ENCODE assay signal across 18 mouse cellular contexts in the genomic region with DNA sequence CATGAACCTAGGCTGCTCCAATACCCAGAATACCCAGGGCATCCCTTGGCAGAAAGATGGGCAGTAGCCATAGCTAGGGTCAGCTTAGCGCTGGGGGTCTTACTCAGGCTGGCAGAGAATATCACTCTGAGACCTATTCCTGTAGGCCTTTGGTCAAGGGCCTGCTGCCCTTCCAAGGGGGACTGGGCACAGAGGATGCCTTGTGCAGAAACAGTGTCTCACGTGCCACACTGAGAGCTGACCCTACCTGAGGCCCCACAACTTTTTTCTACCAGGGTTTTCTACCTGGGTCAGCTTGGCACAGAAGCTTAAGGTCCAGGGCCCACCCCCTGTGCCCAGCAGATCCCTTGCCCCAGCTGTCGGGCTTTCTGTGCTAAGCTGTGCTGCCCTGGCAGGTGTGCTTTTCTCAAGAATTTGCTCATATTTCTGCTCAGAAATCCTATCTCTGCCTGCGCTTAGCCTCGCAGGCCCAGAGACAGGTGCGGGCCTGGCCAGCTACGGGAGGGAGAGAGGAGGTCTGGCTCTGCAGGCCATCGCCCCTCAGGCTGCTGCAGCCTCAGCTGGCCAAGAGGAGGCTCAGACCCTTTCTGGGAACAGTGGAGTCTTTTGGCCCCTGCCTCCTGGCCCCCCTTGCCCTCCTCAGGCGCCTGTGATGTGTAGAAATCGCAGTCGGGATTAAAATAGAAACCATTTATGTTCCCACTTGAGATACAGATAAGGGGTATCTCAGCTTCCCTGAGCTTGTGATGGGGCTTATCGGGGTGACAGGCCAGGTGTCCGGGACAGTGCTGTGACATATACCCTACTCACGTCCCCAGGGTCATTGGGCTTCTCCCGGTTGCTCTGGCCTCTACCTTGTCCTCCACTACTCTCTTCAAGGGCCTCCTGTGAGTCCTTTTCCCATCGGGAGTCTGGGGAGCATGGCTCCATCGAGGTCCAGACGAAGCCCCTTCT. TPM values are rescaled to one million over a fixed set of nuclear protein-coding genes. Genes with fewer than 3 reads are reported as not detected.
A peak's percentile ranks its signal among the peaks of the same experiment; 100 is the strongest.
DNase-seq lines count a peak whose midpoint lies in the region; ATAC-seq and TF ChIP-seq lines count a peak whose summit lies in the region.
"Had no signal": no experiment of that assay in that cellular context is flagged by ENCODE, and none has a peak within 500 bp of the region (broad histone marks: within the 10 kb centered on the region; RNA-seq: fewer than 3 reads in every experiment).

No protein-coding gene starts in this region.

- H3K36me3 ChIP-seq in hindbrain, embryonic 13.5 days, result peaks cover 62% of the 10 kb centered on the region
- H3K36me3 ChIP-seq in hindbrain, embryonic 11.5 days (ENCODE audit: control insufficient read depth, insufficient read depth, low read length), result peaks cover 21% of the 10 kb centered on the region
- peaks cover 12 to 22% of the 10 kb centered on the region in 2 experiments for H3K36me3 ChIP-seq in MEL (ENCODE audit: control insufficient read depth in 1 of 2, insufficient read depth in 2 of 2, low read length in 2 of 2)
- no peaks in the 10 kb centered on the region for H3K36me3 ChIP-seq in heart, adult 2 months (ENCODE audit: control insufficient read depth, insufficient read depth, low read length)
- H3K36me3 ChIP-seq in heart, embryonic 15.5 days, result peaks cover 35% of the 10 kb centered on the region

- TF ChIP-seq EP300 in MEL (IDR thresholded peaks at IDR 0.05; ENCODE audit: low read depth in 1 of 2, low read length in 2 of 2), result no peak
- peak; percentile 98 for TF ChIP-seq EP300 in heart, adult 2 months (IDR thresholded peaks at IDR 0.05; ENCODE audit: insufficient read depth, low read depth, low read length)

- no peak for DNase-seq in hindbrain, embryonic 11.5 days (ENCODE audit: low spot score)
- DNase-seq in MEL (ENCODE audit: low read depth, low spot score), result no peak
- peak; percentile 58 to 78 for DNase-seq in heart, adult 2 months
- DNase-seq in layer of hippocampus, postnatal 36 days, result no peak
- DNase-seq: adrenal gland, postnatal 25 days; cerebellum, adult 18-20 months; gastrocnemius, postnatal 36 days; kidney, adult 11 months; thymus, postnatal 25 days had no signal

- no peaks in the 10 kb centered on the region for H3K27me3 ChIP-seq in hindbrain, embryonic 13.5 days
- no peaks in the 10 kb centered on the region for H3K27me3 ChIP-seq in hindbrain, embryonic 11.5 days (ENCODE audit: control insufficient read depth, insufficient read depth, low read length)
- no peaks in the 10 kb centered on the region for H3K27me3 ChIP-seq in MEL (ENCODE audit: control insufficient read depth in 1 of 2, insufficient read depth in 2 of 2, low read length in 2 of 2)
- H3K27me3 ChIP-seq in heart, adult 2 months (ENCODE audit: control insufficient read depth, insufficient read depth, low read length), result no peaks in the 10 kb centered on the region
- no peaks in the 10 kb centered on the region for H3K27me3 ChIP-seq in heart, embryonic 15.5 days

- H3K9me3 ChIP-seq in hindbrain, embryonic 13.5 days, result no peaks in the 10 kb centered on the region
- no peaks in the 10 kb centered on the region for H3K9me3 ChIP-seq in hindbrain, embryonic 11.5 days (ENCODE audit: control insufficient read depth, low read length)
- no peaks in the 10 kb centered on the region for H3K9me3 ChIP-seq in MEL (replicated peaks; ENCODE audit: insufficient read depth, low read length)
- no peaks in the 10 kb centered on the region for H3K9me3 ChIP-seq in heart, embryonic 15.5 days (replicated peaks)
- H3K9me3 ChIP-seq: embryonic facial prominence, embryonic 12.5 days; liver, embryonic 15.5 days; stomach, embryonic 15.5 days had no signal

- no peak for TF ChIP-seq RAD21 in MEL (IDR thresholded peaks at IDR 0.05; ENCODE audit: low read depth, low read length)

- H3K79me2 ChIP-seq in MEL (ENCODE audit: control insufficient read depth, insufficient read depth, low read length, poor library complexity), result peaks cover 2% of the 10 kb centered on the region; the same call in 1 of the 2 replicates
- H3K79me2 ChIP-seq in heart, adult 2 months (replicated peaks; ENCODE audit: control insufficient read depth, insufficient read depth, low read length), result 0 out of 2 replicates have a peak, but pooled peaks cover 1% of the 10 kb centered on the region

- no peak overlapping the region for H3K4me3 ChIP-seq in hindbrain, embryonic 13.5 days
- no peak overlapping the region for H3K4me3 ChIP-seq in hindbrain, embryonic 11.5 days (ENCODE audit: low read depth, low read length)
- no peak overlapping the region for H3K4me3 ChIP-seq in MEL (ENCODE audit: control insufficient read depth in 1 of 2, insufficient read depth in 1 of 2, low read depth in 2 of 2, low read length in 2 of 2)
- H3K4me3 ChIP-seq in heart, adult 2 months, result no peak overlapping the region
- H3K4me3 ChIP-seq in heart, embryonic 15.5 days, result no peak overlapping the region
- H3K4me3 ChIP-seq: embryonic facial prominence, embryonic 12.5 days; liver, embryonic 15.5 days; stomach, embryonic 15.5 days had no signal

- H3K4me1 ChIP-seq in hindbrain, embryonic 13.5 days (replicated peaks), result peaks cover 39% of the 10 kb centered on the region
- H3K4me1 ChIP-seq in hindbrain, embryonic 11.5 days (replicated peaks; ENCODE audit: control insufficient read depth, insufficient read depth, low read length), result peaks cover 21% of the 10 kb centered on the region
- H3K4me1 ChIP-seq in MEL (ENCODE audit: control insufficient read depth in 1 of 2, insufficient read depth in 2 of 2, low read length in 2 of 2), result peaks cover 0 to 21% of the 10 kb centered on the region in 2 experiments; a peak in 3 of 4 replicates
- H3K4me1 ChIP-seq in heart, adult 2 months (ENCODE audit: control insufficient read depth, insufficient read depth, low read length), result peaks cover 19% of the 10 kb centered on the region
- H3K4me1 ChIP-seq in heart, embryonic 15.5 days (replicated peaks), result peaks cover 75% of the 10 kb centered on the region

- intact Hi-C loops in heart, adult 2 months (cut with DNase I), result loop anchor here (2.0 kb wide), 1 partner anchor 19 kb away; no protein-coding TSS in a partner anchor

- WGBS in hindbrain, embryonic 13.5 days, result 89% methylated on average over 18 of the region's 18 CpGs
- 88% methylated on average over 18 of the region's 18 CpGs for WGBS in hindbrain, embryonic 11.5 days
- WGBS in heart, adult 2 months, result 52% methylated on average over 18 of the region's 18 CpGs
- 44% methylated on average over 18 of the region's 18 CpGs for WGBS in heart, embryonic 15.5 days

- TF ChIP-seq CTCF in MEL (IDR thresholded peaks at IDR 0.05 in 2 of 3, conservative IDR thresholded peaks at IDR 0.05 in 1 of 3; ENCODE audit: control insufficient read depth in 1 of 3, insufficient read depth in 1 of 3, low read depth in 2 of 3, low read length in 3 of 3, poor library complexity in 1 of 3, severe bottlenecking in 1 of 3), result no peak
- TF ChIP-seq CTCF in heart, adult 2 months (IDR thresholded peaks at IDR 0.05), result no peak

- no peak overlapping the region for H3K4me2 ChIP-seq in hindbrain, embryonic 13.5 days
- no peak overlapping the region for H3K4me2 ChIP-seq in hindbrain, embryonic 11.5 days (replicated peaks; ENCODE audit: low read depth, low read length)
- H3K4me2 ChIP-seq in heart, embryonic 15.5 days, result peak overlapping the region; percentile 78
- H3K4me2 ChIP-seq: embryonic facial prominence, embryonic 12.5 days; liver, embryonic 15.5 days; stomach, embryonic 15.5 days had no signal

- ATAC-seq in hindbrain, embryonic 13.5 days (ENCODE audit: low FRiP score), result no peak
- no peak for ATAC-seq in hindbrain, embryonic 11.5 days (ENCODE audit: low FRiP score)
- ATAC-seq in heart, embryonic 15.5 days (replicated peaks; ENCODE audit: insufficient number of reproducible peaks, insufficient read depth, low FRiP score, low read depth), result peak; percentile 11
- no peak for ATAC-seq in megakaryocyte-erythroid progenitor cell, adult 5-6 weeks (replicated peaks; ENCODE audit: low FRiP score, low TSS enrichment, poor library complexity, severe bottlenecking)
- ATAC-seq: hindbrain, embryonic 16.5 days had no signal

- H3K9ac ChIP-seq in hindbrain, embryonic 13.5 days, result peak overlapping the region; percentile 7; the same call in 1 of the 2 replicates
- H3K9ac ChIP-seq in hindbrain, embryonic 11.5 days (ENCODE audit: low read depth, low read length), result no peak overlapping the region
- no peak overlapping the region for H3K9ac ChIP-seq in MEL (ENCODE audit: control insufficient read depth, low read depth, low read length, poor library complexity, severe bottlenecking)
- 0 out of 2 replicates have a peak overlapping the region, but pooled peaks have one; percentile 5 for H3K9ac ChIP-seq in heart, adult 2 months (ENCODE audit: low read depth, low read length)
- H3K9ac ChIP-seq in heart, embryonic 15.5 days, result 0 out of 2 replicates have a peak overlapping the region, but pooled peaks have one; percentile 16
- H3K9ac ChIP-seq: embryonic facial prominence, embryonic 12.5 days; liver, embryonic 15.5 days; stomach, embryonic 15.5 days had no signal

- no peak overlapping the region for H3K27ac ChIP-seq in hindbrain, embryonic 13.5 days
- H3K27ac ChIP-seq in hindbrain, embryonic 11.5 days (ENCODE audit: low read depth, low read length), result no peak overlapping the region
- no peak overlapping the region for H3K27ac ChIP-seq in MEL (ENCODE audit: control insufficient read depth, low read depth, low read length)
- H3K27ac ChIP-seq in heart, adult 2 months, result peak overlapping the region; percentile 100
- H3K27ac ChIP-seq in heart, embryonic 15.5 days, result peak overlapping the region; percentile 96
- H3K27ac ChIP-seq: embryonic facial prominence, embryonic 12.5 days; kidney, postnatal 0 days; liver, embryonic 15.5 days; macrophage; stomach, embryonic 15.5 days had no signal

- no peak for TF ChIP-seq POLR2A in MEL (IDR thresholded peaks at IDR 0.05; ENCODE audit: control insufficient read depth in 1 of 2, insufficient read depth in 1 of 2, low read depth in 1 of 2, low read length in 2 of 2, poor library complexity in 1 of 2)
- TF ChIP-seq POLR2A in heart, adult 2 months (IDR thresholded peaks at IDR 0.05; ENCODE audit: insufficient read depth, low read depth, low read length), result no peak; the same call in 1 of the 2 replicates

RNA-seq across cellular contexts. Expression of a gene that starts 2.5 kb away (rescaled TPM):
- 324 and 347 TPM in 2 replicates for polyA plus RNA-seq in hindbrain, embryonic 13.5 days (2015; fragmentation: Nextera tagmentation; extraction: Ambion mirVana)
- 208 TPM in 2 replicates for polyA plus RNA-seq in hindbrain, embryonic 11.5 days (2014; fragmentation: Nextera tagmentation; extraction: Ambion mirVana)
- 65.2 and 67.8 TPM in 2 replicates for total RNA-seq in MEL (2012; rRNA removed)
- 100 to 1,000 TPM in 1 of 2 experiments, not detected in 1; 261 TPM for polyA plus RNA-seq in MEL (2012; ENCODE audit: insufficient read depth in 1 of 2, insufficient read length in 2 of 2, low read depth in 1 of 2, low replicate concordance in 2 of 2, missing spikeins in 1 of 2)
- 1,000 to 10,000 TPM; 1,390 to 1,660 TPM for total RNA-seq in heart, adult 2 months (2021)
- polyA plus RNA-seq in heart, adult 2 months (2012; rRNA removed), result 3,159 and 3,188 TPM in 2 replicates
- 1,571 and 1,711 TPM in 2 replicates for polyA plus RNA-seq in heart, embryonic 15.5 days (2015; fragmentation: Nextera tagmentation; extraction: Ambion mirVana)
- total RNA-seq in megakaryocyte-erythroid progenitor cell, adult 5-6 weeks (2014; fragmentation: Nextera tagmentation), result 26.1 and 45.9 TPM in 2 replicates
- 11.6 and 18.2 TPM in 2 replicates for total RNA-seq in megakaryocyte-erythroid progenitor cell, adult 5-6 weeks (2017)
- total RNA-seq in layer of hippocampus, postnatal 36 days (2021), result 10 to 100 TPM; 93.0 to 95.4 TPM

RNA-seq across cellular contexts. Expression of a gene that starts 8.6 kb away (rescaled TPM):
- polyA plus RNA-seq in hindbrain, embryonic 13.5 days (2015; fragmentation: Nextera tagmentation; extraction: Ambion mirVana), result 47.1 and 48.0 TPM in 2 replicates
- 76.0 and 84.7 TPM in 2 replicates for polyA plus RNA-seq in hindbrain, embryonic 11.5 days (2014; fragmentation: Nextera tagmentation; extraction: Ambion mirVana)
- total RNA-seq in MEL (2012; rRNA removed), result 419 and 438 TPM in 2 replicates
- 100 to 1,000 TPM in 1 of 2 experiments, not detected in 1; 282 TPM for polyA plus RNA-seq in MEL (2012; ENCODE audit: insufficient read depth in 1 of 2, insufficient read length in 2 of 2, low read depth in 1 of 2, low replicate concordance in 2 of 2, missing spikeins in 1 of 2)
- total RNA-seq in heart, adult 2 months (2021), result 100 to 1,000 TPM; 194 to 200 TPM
- 429 and 531 TPM in 2 replicates for polyA plus RNA-seq in heart, adult 2 months (2012; rRNA removed)
- 646 and 685 TPM in 2 replicates for polyA plus RNA-seq in heart, embryonic 15.5 days (2015; fragmentation: Nextera tagmentation; extraction: Ambion mirVana)
- 248 and 286 TPM in 2 replicates for total RNA-seq in megakaryocyte-erythroid progenitor cell, adult 5-6 weeks (2014; fragmentation: Nextera tagmentation)
- total RNA-seq in megakaryocyte-erythroid progenitor cell, adult 5-6 weeks (2017), result 191 and 258 TPM in 2 replicates
- 10 to 100 TPM in 1 of 2 experiments, 1 to 10 TPM in 1; 8.9 to 12.6 TPM for total RNA-seq in layer of hippocampus, postnatal 36 days (2021)

RNA-seq across cellular contexts. Expression of a gene that starts 18.7 kb away (rescaled TPM):
- 19.9 and 20.7 TPM in 2 replicates for polyA plus RNA-seq in hindbrain, embryonic 13.5 days (2015; fragmentation: Nextera tagmentation; extraction: Ambion mirVana)
- polyA plus RNA-seq in hindbrain, embryonic 11.5 days (2014; fragmentation: Nextera tagmentation; extraction: Ambion mirVana), result 28.8 and 31.4 TPM in 2 replicates
- total RNA-seq in MEL (2012; rRNA removed), result 40.6 and 50.7 TPM in 2 replicates
- polyA plus RNA-seq in MEL (2012; ENCODE audit: insufficient read depth in 1 of 2, insufficient read length in 2 of 2, low read depth in 1 of 2, low replicate concordance in 2 of 2, missing spikeins in 1 of 2), result 10 to 100 TPM in 1 of 2 experiments, not detected in 1; 74.7 TPM
- total RNA-seq in heart, adult 2 months (2021), result under 1 TPM; 0.34 to 0.52 TPM
- polyA plus RNA-seq in heart, adult 2 months (2012; rRNA removed), result 0.45 and 0.67 TPM in 2 replicates
- 15.4 and 31.7 TPM in 2 replicates for polyA plus RNA-seq in heart, embryonic 15.5 days (2015; fragmentation: Nextera tagmentation; extraction: Ambion mirVana)
- total RNA-seq in megakaryocyte-erythroid progenitor cell, adult 5-6 weeks (2014; fragmentation: Nextera tagmentation), result 13.5 and 29.1 TPM in 2 replicates
- total RNA-seq in megakaryocyte-erythroid progenitor cell, adult 5-6 weeks (2017), result 10.7 and 15.7 TPM in 2 replicates
- total RNA-seq in layer of hippocampus, postnatal 36 days (2021), result 1 to 10 TPM in 1 of 2 experiments, under 1 TPM in 1; 0.82 to 1.5 TPM

RNA-seq across cellular contexts. Expression of a gene that starts 39.5 kb away (rescaled TPM):
- polyA plus RNA-seq in hindbrain, embryonic 13.5 days (2015; fragmentation: Nextera tagmentation; extraction: Ambion mirVana), result 13.7 and 16.6 TPM in 2 replicates
- polyA plus RNA-seq in hindbrain, embryonic 11.5 days (2014; fragmentation: Nextera tagmentation; extraction: Ambion mirVana), result 17.2 and 19.4 TPM in 2 replicates
- 99.5 and 102 TPM in 2 replicates for total RNA-seq in MEL (2012; rRNA removed)
- polyA plus RNA-seq in MEL (2012; ENCODE audit: insufficient read depth in 1 of 2, insufficient read length in 2 of 2, low read depth in 1 of 2, low replicate concordance in 2 of 2, missing spikeins in 1 of 2), result 100 to 1,000 TPM in 1 of 2 experiments, 10 to 100 TPM in 1; 69.0 to 410 TPM
- 10 to 100 TPM; 44.8 to 54.8 TPM for total RNA-seq in heart, adult 2 months (2021)
- polyA plus RNA-seq in heart, adult 2 months (2012; rRNA removed), result 35.4 and 42.4 TPM in 2 replicates
- polyA plus RNA-seq in heart, embryonic 15.5 days (2015; fragmentation: Nextera tagmentation; extraction: Ambion mirVana), result 11.3 and 11.4 TPM in 2 replicates
- 131 and 142 TPM in 2 replicates for total RNA-seq in megakaryocyte-erythroid progenitor cell, adult 5-6 weeks (2014; fragmentation: Nextera tagmentation)
- total RNA-seq in megakaryocyte-erythroid progenitor cell, adult 5-6 weeks (2017), result 30.7 and 54.1 TPM in 2 replicates
- total RNA-seq in layer of hippocampus, postnatal 36 days (2021), result 10 to 100 TPM; 69.1 to 77.8 TPM

RNA-seq across cellular contexts. Expression of a gene that starts 48.2 kb away (rescaled TPM):
- 32.4 and 34.9 TPM in 2 replicates for polyA plus RNA-seq in hindbrain, embryonic 13.5 days (2015; fragmentation: Nextera tagmentation; extraction: Ambion mirVana)
- polyA plus RNA-seq in hindbrain, embryonic 11.5 days (2014; fragmentation: Nextera tagmentation; extraction: Ambion mirVana), result 8.9 and 10.8 TPM in 2 replicates
- 14.4 and 17.0 TPM in 2 replicates for total RNA-seq in MEL (2012; rRNA removed)
- polyA plus RNA-seq in MEL (2012; ENCODE audit: insufficient read depth in 1 of 2, insufficient read length in 2 of 2, low read depth in 1 of 2, low replicate concordance in 2 of 2, missing spikeins in 1 of 2), result 10 to 100 TPM in 1 of 2 experiments, not detected in 1; 35.2 TPM
- total RNA-seq in heart, adult 2 months (2021), result under 1 TPM in 1 of 2 experiments, not detected in 1; 0.18 TPM
- polyA plus RNA-seq in heart, adult 2 months (2012; rRNA removed), result 0.41 TPM in 1 of 2 replicates, not detected in the other
- 2.0 and 7.8 TPM in 2 replicates for polyA plus RNA-seq in heart, embryonic 15.5 days (2015; fragmentation: Nextera tagmentation; extraction: Ambion mirVana)
- total RNA-seq in megakaryocyte-erythroid progenitor cell, adult 5-6 weeks (2014; fragmentation: Nextera tagmentation), result 0.22 and 0.74 TPM in 2 replicates
- not detected in 2 replicates for total RNA-seq in megakaryocyte-erythroid progenitor cell, adult 5-6 weeks (2017)
- 10 to 100 TPM; 20.5 to 23.8 TPM for total RNA-seq in layer of hippocampus, postnatal 36 days (2021)
- polyA plus RNA-seq: macrophage had no signal

Comparison
In these comparisons a context has a peak if more than half of its experiments do, and no peak if none do; other contexts are left out.
1. H3K9ac ChIP-seq: peak in hindbrain, embryonic 13.5 days (single experiment), heart, adult 2 months (single experiment) and heart, embryonic 15.5 days (single experiment); none in hindbrain, embryonic 11.5 days (single experiment) and MEL (single experiment).
2. H3K27ac ChIP-seq: peak in heart, adult 2 months (single experiment) and heart, embryonic 15.5 days (single experiment); none in hindbrain, embryonic 13.5 days (single experiment), hindbrain, embryonic 11.5 days (single experiment) and MEL (single experiment).
3. DNase-seq: peak in heart, adult 2 months (2 of 2); none in hindbrain, embryonic 11.5 days (single experiment), MEL (single experiment) and layer of hippocampus, postnatal 36 days (0 of 2).